Mouse (Mus musculus): ENCODE results near the gene BC017158.

DNA sequence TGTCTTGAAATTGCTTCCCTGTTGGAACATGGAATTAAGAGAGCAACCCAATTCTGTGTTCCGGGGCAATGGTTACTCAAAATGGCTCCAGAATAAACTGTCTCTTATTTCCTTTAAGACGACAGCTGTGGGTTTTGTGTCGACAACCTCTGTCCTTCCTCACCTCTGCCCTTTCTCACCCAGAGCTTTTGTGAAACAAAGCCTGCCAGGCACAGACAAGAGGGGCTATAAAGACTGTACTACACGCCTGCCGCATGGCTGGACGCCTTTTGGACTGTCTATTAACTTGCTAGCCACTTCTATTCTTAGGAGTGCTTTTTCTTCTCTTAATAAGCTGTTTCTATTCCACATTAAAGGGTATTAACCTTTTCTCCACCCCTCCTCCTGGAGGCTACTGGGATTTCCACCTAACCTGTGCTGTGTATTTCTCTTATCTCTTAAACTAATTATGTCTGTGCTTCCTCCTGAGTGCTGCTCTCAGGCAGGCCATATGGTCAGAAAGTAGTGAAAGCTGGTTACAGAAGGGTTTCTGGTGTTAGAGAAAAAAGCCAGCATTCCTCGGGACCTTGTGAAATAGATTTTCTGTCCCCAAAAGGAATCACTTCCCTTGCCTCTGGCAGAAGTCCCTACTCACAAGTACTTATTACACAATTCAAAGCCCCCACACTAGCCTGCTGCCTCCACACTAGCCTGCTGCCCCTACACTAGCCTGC, 15.3 kb downstream of the BC017158 start:
- TF ChIP-seq CTCF (IDR thresholded peaks at IDR 0.05; ENCODE audit: low read depth, low read length) = no peak
- TF ChIP-seq GATA1 (IDR thresholded peaks at IDR 0.05; ENCODE audit: borderline replicate concordance, low read length) = no peak
- no peak for TF ChIP-seq TAL1 (conservative IDR thresholded peaks at IDR 0.05; ENCODE audit: low read depth, low read length)
- TF ChIP-seq GATA2 (IDR thresholded peaks at IDR 0.05; ENCODE audit: borderline replicate concordance, low read depth, low read length) = no peak
